Mouse (Mus musculus) B cell, adult 2 months (primary cell): ENCODE measurements at regions not wholly inside any gene's neighbourhood (a gene's known extent, or its start where the extent isn't known, plus 50 kb on each side); places are given as distances from the start of the nearest gene placed in this dataset.
"Not testable (repeated sequence)": the region's sequence is repeated elsewhere in the genome, so short reads cannot be mapped to it uniquely, and the experiment has no call there.

ENCODE experiments used
- DNase-seq, 2 experiments: peaks; one replicate each; pipeline ENCODE4 v3.0.0; 2022

GRCm38 (mm10) chr13:27945062-27945461 lies 71.0 kb upstream of the Prl4a1 start:
- peak; percentile 65 to 71 for DNase-seq

GRCm38 (mm10) chr13:27960421-27960820 lies 55.6 kb upstream of the Prl4a1 start:
- not testable (repeated sequence) for DNase-seq

GRCm38 (mm10) chr13:27962381-27962780 lies 53.6 kb upstream of the Prl4a1 start:
- DNase-seq = not testable (repeated sequence)

GRCm38 (mm10) chr13:27966021-27966420 lies 50.0 kb upstream of the Prl4a1 start:
- DNase-seq = not testable (repeated sequence)
